Mouse (Mus musculus) adrenal gland, postnatal 25 days (tissue): ENCODE data around the gene Gmds. TPM values are rescaled to one million over a fixed set of nuclear protein-coding genes. Genes with fewer than 3 reads are reported as not detected.
A peak's percentile ranks its signal among the peaks of the same experiment; 100 is the strongest.

Source experiments
- DNase-seq: peaks from one replicate; pipeline ENCODE4 v3.0.0; 2021; ENCODE audit warnings: mixed read lengths
- total RNA-seq: library from RNA; stranded (reverse); gene quantifications from 2 replicates; pipeline ENCODE4 v1.2.3, GENCODE M21; 2021

The Gmds gene
- total RNA-seq, 1 experiment from 2014 or later = 4.9 TPM

GRCm38 (mm10) chr13:31810693-31811541 lies 527.6 kb downstream of the Gmds start:
- DNase-seq = peak; percentile 57

GRCm38 (mm10) chr13:31810375-31810692 lies 528.2 kb downstream of the Gmds start:
- no peak for DNase-seq

GRCm38 (mm10) chr13:31809701-31810100 lies 528.8 kb downstream of the Gmds start:
- no peak for DNase-seq

GRCm38 (mm10) chr13:31808804-31809420 lies 529.6 kb downstream of the Gmds start:
- no peak for DNase-seq

- DNase-seq = peak; percentile 74
These were observed 530.3 kb downstream of the Gmds start for GRCm38 (mm10) chr13:31808116-31808803.

- DNase-seq = peak; percentile 33
These were observed 530.8 kb downstream of the Gmds start for GRCm38 (mm10) chr13:31807736-31808115.

- DNase-seq = peak; percentile 44
These were observed 531.4 kb downstream of the Gmds start for GRCm38 (mm10) chr13:31806890-31807735.

GRCm38 (mm10) chr13:31806428-31806832 lies 532.1 kb downstream of the Gmds start, which contains the start of gene Foxc1:
Foxc1 (plus strand) TSS chr13:31806633.
- DNase-seq = peak; percentile 90

- DNase-seq = no peak
These were observed 532.6 kb downstream of the Gmds start for GRCm38 (mm10) chr13:31805831-31806427.

GRCm38 (mm10) chr13:31804571-31804970 lies 534.0 kb downstream of the Gmds start:
- no peak for DNase-seq

GRCm38 (mm10) chr13:31803166-31804093 lies 535.1 kb downstream of the Gmds start:
- no peak for DNase-seq

GRCm38 (mm10) chr13:31802447-31802846 lies 536.1 kb downstream of the Gmds start:
- DNase-seq = no peak

- DNase-seq = no peak
These were observed 536.7 kb downstream of the Gmds start for GRCm38 (mm10) chr13:31801703-31802305.

GRCm38 (mm10) chr13:31800581-31801576 lies 537.7 kb downstream of the Gmds start:
- peak; percentile 93 for DNase-seq

- no peak for DNase-seq
These were observed 540.5 kb downstream of the Gmds start for GRCm38 (mm10) chr13:31798075-31798474.

- no peak for DNase-seq
These were observed 541.2 kb downstream of the Gmds start for GRCm38 (mm10) chr13:31797346-31797745.

- no peak for DNase-seq
These were observed 545.4 kb downstream of the Gmds start for GRCm38 (mm10) chr13:31793163-31793562.

- DNase-seq = peak; percentile 57
These were observed 545.9 kb downstream of the Gmds start for GRCm38 (mm10) chr13:31792480-31793132.
